Mouse (Mus musculus): ENCODE data around the gene Krt19.

- TF ChIP-seq POLR2A (IDR thresholded peaks at IDR 0.05; ENCODE audit: insufficient read depth, low read depth, low read length) (no peak), CTCF (IDR thresholded peaks at IDR 0.05; ENCODE audit: insufficient read depth, low read depth, low read length) (no peak)
These were observed 10.8 kb downstream of the Krt19 start for GRCm38 (mm10) chr11:100137693-100138092.

Measured in olfactory bulb, adult 2 months (tissue).